Mouse (Mus musculus) layer of hippocampus, adult 18-20 months (tissue): ENCODE data around the gene Cenpt. TPM values are rescaled to one million over a fixed set of nuclear protein-coding genes. Genes with fewer than 3 reads are reported as not detected.

Experiments
- DNase-seq, 2 experiments: peaks; one replicate each; pipeline ENCODE4 v3.0.0; 2022; ENCODE audit warnings: low spot score in 2 of 2
- long read RNA-seq: library from polyadenylated mRNA; stranded (forward); transcript quantifications from one replicate; pipeline ENCODE4 v2.0.0, GENCODE M21; 2021
- total RNA-seq, 2 experiments: library from RNA; stranded (reverse); gene quantifications; 2 replicates each; pipeline ENCODE4 v1.2.3; 2021

Gene Cenpt
- total RNA-seq, result 10 to 100 TPM; 12.6 to 12.9 TPM
- long read RNA-seq, transcript Cenpt-201 (13 exons, 1,814 nt), result major isoform, 15 of 27 reads
- long read RNA-seq, partial matches to known transcripts, result 0 of 27 reads
- long read RNA-seq, other reads (novel, unspliced or antisense), result 12 of 27 reads

DNA sequence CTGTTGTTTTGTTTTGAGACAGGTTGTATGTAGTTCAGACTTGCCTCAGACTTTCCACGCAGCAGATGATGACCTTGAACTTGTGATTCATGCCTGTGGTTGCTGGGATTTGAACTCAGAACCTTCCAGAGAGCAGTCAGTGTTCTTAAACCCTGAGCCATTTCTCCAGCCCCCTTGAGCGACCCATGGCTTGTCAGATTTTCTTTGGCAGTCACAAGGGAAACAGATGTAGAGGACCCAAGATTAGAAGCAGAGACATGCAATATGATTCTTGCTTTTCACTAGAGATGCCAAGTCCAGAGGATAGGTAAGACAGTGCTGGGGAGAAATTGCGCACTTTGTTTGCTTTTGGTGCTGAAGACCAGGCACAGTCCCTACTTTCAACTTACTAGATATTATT, at the start of gene Cenpt:
Gene Cenpt, minus strand, starts transcription at position 101 of the 400 bp plus-strand sequence.
- no peak for DNase-seq

DNA sequence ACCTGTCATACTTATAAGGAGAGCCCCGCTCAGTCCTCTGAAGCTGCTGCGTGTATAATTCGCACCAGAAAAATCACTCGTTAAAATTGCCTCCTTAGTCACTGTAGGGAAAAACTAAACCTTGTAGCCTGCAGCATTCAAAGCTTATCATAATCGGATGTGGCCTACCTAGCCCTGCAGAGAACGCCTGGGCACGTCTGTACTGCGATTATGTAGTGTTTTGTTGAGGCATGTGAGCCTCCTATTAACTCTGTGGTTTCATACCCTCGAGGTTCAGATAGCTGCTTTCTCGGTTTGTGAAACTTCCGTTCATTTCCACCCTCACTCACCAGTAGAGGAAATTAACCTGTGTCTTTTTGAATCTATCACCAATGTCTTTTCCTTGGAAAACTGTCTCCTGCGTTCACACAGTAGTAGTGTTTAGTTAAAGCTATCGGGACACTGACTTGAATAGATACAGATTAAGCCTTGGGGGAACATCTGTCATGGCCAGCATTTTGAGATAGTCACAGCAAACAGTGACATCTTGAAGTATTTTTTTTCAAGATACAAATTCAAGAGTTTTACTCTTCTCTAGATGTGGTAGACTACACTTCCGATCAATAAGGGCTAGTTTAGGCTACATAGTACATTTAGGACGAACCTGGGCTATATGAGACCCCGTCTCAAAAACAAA, 48.0 kb upstream of the Cenpt start:
- no peak for DNase-seq

DNA sequence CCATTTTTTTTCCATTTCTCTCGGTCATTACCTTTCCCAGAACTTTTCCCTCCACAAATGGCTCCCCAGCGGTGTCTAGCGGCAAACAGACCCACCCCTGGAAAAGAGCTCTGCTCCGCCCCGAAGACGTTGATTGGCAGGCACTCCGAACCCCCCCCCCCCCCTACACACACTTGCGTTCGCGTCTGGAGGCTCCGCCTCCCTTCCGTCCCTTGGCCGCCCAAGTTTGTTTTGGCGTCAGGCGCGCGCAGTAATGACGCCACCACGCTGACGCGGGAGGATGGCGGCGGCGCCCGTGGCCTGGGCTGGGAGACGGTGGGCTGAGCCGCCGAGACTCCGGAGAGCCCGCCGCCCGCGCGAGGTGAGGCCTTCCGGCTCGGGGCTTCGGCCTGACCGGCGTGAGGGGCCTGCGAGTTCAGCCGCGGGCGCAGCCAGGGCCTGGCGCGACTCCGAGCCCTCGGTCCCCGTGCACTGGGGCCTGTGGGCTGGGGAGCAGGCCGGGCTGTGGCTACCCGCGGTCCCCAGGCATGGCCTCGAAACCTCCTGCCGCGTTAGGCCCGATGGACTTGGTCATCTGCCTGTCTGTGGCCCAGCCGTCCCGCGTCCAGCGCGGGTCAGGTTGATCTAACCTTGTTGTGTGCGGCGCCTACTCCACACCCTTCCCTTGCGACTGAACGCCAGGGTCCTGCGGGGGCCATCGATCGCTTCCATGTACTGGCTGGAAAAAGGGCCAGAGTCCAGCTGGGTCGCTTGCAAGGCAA, 47.3 kb upstream of the Cenpt start, which contains the start of gene Pskh1:
Gene Pskh1, plus strand, starts transcription at position 262 of the 761 bp plus-strand sequence.
- DNase-seq, result peak; percentile 89 to 93

DNA sequence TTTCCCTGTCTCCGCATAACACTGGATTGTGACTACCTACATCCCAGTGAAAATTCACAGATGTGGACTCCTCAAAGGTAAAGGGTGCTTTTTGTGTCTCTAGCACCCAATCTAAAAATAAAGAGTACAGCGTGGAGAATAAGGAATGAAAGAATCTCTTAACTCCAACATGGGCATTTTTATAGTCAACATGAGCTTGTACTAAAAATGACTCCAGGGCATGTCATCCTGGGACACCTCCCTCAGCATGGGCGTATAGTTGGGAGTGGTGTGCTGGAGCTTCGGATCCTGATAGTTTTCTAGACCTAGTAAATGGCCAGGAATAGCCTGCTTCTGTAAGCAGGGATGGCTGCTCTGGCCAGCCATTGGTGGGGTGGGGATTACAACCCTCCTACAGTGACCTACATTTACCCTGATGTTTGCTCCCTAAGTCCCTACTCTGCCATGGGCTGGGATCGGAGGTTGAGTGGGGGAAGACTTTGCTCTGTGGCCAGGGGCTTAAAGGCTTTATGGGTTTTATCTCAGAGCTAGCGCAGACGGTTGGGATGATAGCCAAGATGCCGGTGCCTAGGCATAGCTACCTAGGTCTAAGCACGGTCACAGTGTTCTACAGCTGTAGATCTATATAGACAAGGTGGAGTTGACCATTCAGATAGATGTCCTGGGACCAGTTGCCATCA, 44.9 kb upstream of the Cenpt start:
- no peak for DNase-seq

DNA sequence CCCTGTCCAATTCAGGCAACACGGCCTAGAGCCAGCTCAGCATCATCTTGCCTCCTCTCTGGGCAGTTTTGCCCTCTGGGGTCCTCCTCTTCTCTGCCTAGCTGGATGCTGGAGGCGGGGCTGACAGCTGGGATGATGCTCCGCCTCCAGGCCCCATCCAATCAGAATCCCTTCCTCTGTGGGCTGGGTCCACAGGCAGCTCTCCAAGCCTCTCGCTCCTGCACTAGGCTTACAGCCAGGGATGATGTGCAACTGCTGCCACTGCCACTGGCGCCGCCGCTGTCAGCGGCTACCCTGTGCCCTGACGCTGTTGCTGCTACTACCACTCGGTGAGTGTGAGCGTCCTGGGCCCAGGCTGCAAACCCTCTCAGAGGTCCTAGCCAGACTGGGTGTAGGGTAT, 40.3 kb upstream of the Cenpt start, which contains the start of gene Nrn1l:
Gene Nrn1l, plus strand, starts transcription at position 229 of the 400 bp plus-strand sequence.
- peak; percentile 76 to 80 for DNase-seq

DNA sequence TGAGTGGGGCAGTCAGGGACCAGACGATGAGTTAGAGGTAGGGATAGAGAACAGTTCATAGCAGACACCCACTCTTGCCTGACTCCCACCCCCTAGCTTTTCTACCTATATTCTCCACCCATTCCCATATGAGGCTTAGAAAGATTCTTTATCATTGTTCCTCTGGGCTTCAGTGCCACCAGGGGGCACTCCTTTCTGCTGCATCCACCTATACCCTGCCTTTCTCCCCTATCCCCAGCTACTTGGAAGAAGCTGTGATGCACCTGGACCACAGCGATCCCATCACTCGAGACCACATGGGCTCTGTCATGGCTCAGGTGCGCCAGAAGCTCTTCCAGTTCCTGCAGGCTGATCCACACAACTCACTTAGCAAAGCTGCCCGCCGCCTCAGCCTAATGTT, 39.4 kb upstream of the Cenpt start:
- DNase-seq, result peak in 1 of 2 experiments; percentile 44

DNA sequence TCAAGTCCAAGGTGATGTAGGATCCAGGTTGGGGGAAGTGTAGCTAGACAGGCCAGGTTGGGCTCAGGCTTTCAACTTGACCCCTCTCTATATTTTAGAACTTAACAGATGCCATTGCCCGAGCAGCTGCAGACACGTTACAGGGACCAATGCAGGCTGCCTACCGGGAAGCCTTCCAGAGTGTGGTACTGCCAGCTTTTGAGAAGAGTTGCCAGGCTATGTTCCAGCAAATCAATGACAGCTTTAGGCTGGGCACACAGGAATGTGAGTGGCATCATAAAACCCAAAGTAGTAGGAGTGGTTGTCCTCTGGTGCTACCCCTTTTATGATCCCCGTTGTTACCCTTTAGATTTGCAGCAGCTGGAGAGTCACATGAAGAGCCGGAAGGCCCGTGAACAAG, 37.8 kb upstream of the Cenpt start:
- DNase-seq, result peak; percentile 75 to 84

DNA sequence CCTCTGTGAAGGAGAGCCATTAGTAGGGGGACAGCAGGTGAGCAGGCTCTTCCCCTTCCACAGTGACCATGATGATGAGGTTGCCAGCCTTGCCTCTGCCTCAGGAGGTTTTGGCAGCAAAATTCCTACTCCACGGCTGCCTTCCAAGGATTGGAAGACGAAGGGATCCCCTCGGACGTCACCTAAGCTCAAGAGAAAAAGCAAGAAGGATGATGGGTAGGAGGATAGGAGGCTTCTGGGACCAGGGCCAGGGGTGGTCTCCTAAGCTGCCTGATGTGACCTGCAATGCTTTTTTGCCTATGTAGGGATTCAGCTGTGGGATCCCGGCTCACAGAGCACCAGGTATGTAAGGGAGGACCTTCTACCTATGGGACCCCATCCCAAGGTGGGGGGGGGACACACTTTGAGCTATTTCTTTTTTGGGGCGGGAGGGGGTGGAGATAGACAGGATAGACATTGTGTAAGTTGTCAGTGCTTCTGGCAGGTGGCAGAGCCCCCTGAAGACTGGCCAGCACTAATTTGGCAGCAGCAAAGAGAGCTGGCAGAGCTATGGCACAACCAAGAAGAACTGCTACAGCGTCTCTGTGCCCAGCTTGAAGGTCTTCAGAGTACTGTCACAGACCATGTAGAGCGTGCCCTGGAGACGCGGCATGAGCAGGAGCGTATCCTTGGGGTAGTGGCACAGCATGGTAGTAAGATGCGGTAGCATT, 36.8 kb upstream of the Cenpt start:
- no peak for DNase-seq

DNA sequence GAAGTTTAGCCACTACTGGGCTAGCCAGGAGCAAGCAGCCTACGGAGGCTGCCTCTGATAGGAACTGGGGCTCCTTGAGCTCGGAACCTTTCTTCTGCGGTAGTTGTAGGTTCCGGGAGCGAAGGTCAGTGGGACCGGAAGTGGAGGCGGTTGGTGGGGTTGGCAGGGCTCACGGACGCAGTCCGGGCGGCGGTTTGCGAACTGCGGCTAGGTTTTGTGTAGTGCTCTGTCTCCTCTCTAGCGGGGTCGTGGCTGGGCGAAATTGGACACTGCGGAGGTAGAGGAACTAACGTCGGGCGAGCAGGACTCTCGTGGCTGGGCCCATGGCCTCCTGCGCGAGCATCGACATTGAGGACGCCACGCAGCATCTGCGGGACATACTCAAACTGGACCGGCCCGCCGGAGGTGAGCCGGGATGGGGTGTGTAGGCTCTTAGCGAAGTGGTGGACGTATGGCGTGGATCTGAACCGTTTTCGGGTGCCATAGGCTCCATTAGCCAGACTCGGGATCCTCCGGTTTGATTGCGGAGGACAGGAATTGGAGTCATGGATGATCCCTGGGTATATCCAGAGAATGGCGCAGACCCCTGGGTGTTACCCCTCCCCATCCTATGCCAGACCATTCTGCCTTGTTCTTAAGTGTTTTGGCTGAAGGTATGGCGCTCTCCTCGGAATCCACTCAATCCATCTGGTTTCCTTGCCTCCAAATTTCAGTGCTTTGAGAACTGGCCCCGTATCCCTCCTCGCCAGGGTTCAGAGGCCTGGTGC, 27.9 kb upstream of the Cenpt start, which contains the start of gene Edc4:
Gene Edc4, plus strand, starts transcription at position 128 of the 767 bp plus-strand sequence.
- peak; percentile 75 to 84 for DNase-seq

DNA sequence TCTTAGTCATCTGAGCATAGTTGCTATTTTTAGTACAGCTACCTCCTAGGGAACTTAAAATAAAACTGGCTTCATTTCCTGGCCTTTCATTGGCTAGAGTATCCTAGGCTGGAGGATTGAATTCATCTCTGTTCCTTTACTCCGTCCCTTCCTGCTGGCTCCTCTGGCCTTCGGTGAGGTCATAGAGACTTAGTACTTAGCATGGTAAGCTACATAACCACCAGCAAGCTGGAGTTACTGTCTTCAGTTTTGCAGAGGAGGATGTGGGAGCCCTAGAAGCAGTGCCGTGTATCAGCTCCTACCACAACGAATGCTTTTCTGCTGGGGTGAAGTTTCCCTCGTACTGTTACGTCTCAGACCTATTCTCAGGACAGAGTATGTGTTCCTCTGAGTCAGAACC, 21.2 kb upstream of the Cenpt start:
- no peak for DNase-seq

DNA sequence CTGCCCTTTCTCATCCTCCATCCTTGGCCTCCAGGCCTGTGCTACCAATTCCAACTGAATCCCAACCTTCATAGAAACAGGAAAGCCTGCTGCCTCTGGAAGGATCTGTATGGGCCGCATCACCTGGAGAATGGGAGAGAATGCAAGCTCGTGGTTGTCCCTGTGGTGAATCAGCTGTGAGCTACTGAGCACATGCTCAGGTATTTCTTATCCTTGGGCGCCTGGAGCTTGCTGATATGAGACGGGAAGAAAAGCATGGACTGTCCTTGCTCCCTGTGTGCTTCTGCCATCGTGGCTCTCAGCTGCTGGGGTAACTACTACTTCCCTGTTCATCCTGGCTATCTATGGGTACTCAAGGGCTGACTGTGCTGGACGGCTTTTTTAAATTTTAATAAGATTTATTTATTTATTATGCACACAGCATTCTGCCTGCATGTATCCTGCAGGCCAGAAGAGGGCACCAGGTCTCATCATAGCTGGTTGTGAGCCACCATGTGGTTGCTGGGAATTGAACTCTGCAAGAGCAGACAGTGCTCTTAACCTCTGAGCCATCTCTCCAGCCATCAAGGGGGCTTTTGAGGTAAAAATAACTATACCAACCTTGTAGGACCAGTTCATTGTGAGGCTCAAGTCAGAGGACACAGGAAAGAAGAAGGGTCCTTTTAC, 13.4 kb upstream of the Cenpt start:
- no peak for DNase-seq

DNA sequence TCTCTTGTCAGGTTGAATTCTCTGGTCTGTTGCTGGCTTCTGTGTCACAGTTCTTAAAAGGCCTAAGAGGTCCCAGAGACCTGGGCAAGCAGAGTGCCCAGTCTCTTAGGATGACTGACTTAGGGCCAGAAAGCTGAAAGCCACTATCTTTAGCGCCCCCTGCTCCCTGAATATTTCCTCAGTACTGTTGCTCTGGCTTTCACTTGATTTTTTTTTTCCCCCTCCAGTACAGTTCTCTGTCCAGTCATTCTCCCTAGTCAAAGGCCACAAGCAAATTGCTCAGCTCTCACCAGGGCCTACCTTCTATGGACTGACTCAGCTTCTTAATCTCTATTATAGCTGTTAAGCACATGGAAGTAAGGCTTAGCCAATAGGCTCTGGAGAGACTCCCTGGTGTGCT, 8.9 kb upstream of the Cenpt start:
- no peak for DNase-seq

DNA sequence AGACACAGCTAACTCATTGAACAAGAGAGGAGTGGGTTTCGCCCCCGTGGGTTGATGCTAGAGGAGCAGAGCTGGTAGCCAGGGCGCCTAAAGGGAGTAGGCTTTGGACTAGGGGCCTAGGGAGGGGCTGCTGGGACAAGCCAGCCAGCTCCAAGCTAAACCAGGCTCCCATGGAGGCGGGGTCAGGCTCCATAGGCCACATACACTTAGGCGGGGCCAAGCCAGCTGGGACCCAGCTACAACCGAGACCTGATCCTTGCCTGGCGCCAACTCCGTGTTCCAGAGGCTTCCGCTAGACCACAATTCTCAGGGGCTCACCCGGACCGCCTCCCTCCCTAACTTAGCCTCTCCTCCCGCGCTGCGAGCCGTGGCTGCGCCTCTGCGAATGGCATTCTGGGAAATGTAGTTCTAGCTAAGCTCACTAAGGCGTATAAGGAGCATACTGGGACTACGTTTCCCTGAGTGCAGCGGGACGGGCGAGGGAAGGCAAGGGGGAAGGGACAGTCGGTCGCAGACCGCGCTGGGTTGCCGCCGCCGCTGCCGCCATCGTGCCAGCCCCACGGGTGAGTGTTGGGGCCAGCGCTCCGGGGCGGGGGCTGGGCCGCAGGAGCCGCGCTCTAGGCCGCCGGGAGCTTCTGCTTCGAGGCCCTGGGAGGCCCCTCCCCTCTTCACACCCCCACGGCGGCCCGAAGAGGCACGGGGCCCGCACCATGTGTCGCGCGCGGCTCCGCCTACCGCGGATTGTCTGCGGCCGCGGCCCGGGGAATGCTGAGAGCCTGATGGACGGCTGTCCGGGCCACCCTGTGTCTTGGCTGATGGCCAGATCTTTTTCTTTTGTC, 7.3 kb upstream of the Cenpt start, which contains the start of gene Nutf2:
Gene Nutf2, plus strand, starts transcription at position 438 of the 839 bp plus-strand sequence.
- peak; percentile 93 to 97 for DNase-seq

DNA sequence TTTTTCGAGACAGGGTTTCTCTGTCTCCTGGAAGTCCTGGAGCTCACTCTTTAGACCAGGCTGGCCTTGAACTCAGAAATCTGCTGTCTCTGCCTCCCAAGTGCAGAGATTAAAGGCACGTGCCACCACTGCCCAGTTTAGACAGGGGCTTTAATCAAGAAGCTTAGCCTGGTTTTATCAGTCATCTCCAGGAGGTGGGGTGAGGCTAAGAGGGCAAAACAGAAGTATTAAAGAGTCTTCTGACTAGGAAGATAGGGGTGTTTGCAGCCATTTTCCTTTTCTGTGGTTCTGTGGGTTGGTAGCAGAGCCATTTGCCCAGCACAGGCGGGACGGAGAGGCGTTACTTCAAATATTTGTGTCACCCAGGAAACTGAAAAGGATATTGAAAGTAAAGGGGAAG, 6.2 kb upstream of the Cenpt start:
- no peak for DNase-seq

DNA sequence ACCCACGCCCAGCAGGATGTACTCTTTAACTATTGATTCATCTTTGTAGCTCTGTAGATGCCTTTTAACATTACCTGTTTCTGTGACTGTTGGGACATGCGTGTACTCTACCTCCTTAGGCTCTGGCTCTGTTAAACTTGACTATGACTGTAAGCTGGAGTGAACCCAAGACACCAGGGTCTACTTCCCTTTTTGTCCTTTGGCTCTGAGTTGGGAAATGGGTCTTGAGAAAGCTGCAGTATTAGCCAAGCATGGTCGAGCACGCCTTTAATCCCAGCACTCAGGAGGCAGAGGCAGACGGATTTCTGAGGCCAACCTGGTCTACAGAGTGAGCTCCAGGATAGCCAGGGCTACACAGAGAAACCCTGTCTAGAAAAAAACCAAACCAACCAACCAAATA, 5.4 kb upstream of the Cenpt start:
- DNase-seq, result no peak

DNA sequence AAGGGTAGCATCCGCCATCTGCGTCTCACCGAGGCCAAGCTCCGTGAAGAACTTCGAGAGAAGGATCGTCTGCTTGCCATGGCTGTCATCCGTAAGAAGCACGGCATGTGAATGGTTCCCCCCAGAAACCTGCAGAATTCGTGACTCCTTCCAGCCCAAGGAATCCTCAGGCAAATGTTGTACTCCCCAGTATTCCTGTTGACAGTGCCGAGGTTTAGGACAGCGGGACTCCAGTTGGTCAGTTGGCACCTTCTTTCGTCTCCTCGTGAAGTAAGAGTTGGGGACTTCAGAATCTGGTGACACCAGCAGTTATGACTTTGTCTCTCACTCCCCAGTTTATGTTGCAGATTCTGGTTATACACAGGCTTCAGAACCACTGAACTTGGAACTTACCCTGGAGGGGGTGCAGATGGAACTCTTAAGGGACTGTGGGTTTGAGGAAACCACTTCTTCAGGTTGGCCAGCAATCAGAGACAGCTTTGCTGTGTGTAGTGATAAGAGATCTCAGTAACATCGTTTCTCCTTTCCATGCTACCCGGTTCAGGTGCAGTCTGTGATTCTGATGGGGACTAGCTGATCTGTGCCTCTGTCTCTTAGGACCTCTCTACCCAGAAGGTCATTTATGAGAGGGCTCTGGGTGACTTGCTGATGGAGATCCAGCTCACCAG, 3.2 kb upstream of the Cenpt start:
- DNase-seq, result no peak

DNA sequence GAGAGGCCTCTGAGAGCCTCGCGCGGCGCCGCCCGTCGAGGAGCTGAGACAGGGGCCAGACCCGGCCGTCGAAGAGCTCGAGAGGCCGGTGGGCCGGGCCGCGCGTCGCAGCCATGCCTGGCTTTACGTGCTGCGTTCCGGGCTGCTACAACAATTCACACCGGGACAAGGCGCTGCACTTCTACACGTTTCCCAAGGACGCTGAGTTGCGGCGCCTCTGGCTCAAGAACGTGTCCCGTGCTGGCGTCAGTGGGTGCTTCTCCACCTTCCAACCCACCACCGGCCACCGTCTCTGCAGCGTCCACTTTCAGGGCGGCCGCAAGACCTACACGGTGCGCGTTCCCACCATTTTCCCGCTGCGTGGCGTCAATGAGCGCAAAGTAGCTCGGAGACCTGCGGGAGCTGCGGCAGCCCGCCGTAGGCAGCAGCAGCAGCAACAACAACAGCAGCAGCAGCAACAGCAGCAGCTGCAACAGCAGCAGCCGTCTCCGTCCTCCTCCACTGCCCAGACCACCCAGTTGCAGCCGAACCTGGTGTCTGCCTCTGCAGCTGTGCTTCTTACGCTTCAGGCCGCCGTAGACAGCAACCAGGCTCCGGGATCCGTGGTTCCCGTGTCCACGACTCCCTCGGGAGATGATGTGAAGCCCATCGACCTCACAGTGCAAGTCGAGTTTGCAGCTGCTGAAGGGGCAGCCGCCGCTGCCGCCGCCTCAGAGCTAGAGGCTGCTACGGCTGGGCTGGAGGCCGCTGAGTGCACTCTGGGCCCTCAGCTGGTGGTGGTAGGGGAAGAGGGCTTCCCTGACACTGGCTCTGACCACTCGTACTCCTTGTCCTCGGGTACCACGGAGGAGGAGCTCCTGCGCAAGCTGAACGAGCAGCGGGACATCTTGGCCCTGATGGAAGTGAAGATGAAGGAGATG, 2.4 kb upstream of the Cenpt start:
- DNase-seq, result peak in 1 of 2 experiments; percentile 23
